Mouse (Mus musculus) brain, embryonic 14.5 days (tissue): ENCODE results near the gene Itgb3.

Source experiments
- CTCF ChIP-seq: fragments of 200-500 bp; IDR thresholded peaks from 2 replicates; pipeline ENCODE4 v1.5.1; 2012; ENCODE audit warnings: inconsistent platforms, mild to moderate bottlenecking, moderate library complexity, borderline replicate concordance; ENCODE audit not compliant: insufficient read depth, insufficient read length; ENCODE audit errors: extremely low read depth
- POLR2A ChIP-seq: fragments of 200-500 bp; IDR thresholded peaks from 2 replicates; pipeline ENCODE4 v1.6.1; 2012; ENCODE audit warnings: mild to moderate bottlenecking, inconsistent platforms, borderline replicate concordance; ENCODE audit not compliant: poor library complexity, insufficient read depth, insufficient read length, severe bottlenecking; ENCODE audit errors: extremely low read depth

DNA sequence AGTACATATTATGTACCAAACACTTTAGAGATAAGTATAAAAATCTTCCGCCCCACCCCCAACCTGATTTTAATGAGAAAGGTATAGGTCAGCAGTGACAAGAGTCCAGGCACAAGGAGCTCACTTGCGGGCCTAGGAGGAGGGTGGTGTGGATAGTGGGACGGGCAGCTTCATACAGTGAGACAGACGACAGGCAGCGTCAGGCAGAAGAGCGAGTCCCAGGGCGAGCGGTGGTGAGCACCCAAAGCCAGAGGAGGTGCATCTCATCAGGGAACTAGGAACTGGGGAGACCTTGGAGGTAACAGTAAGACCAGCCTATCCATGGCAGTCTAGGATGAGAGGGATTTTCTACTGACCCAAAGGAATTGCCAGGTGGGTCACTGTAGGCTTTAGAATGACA lies 28.2 kb upstream of the Itgb3 start:
- no peak for TF ChIP-seq POLR2A
- no peak for TF ChIP-seq CTCF
